Mouse (Mus musculus) kidney, adult 2 months (tissue): ENCODE data around the gene Oaz2. TPM values are rescaled to one million over a fixed set of nuclear protein-coding genes. Genes with fewer than 3 reads are reported as not detected.

Experiments used
- DNase-seq: peaks from one replicate; pipeline ENCODE4 v3.0.0; 2021
- H3K27ac ChIP-seq: fragments of 200-500 bp; 2 replicates; pipeline ENCODE4 v1.5.1; 2012; ENCODE audit warnings: low read depth, low read length, control low read depth, inconsistent platforms; ENCODE audit not compliant: insufficient read depth
- H3K27me3 ChIP-seq: fragments of 200-500 bp; replicated peaks from 2 replicates; pipeline ENCODE4 v1.6.1; 2012; ENCODE audit warnings: mild to moderate bottlenecking, moderate library complexity, low read length, inconsistent platforms; ENCODE audit not compliant: control insufficient read depth, insufficient read depth
- H3K36me3 ChIP-seq: fragments of 200-500 bp; 2 replicates; pipeline ENCODE4 v1.6.1; 2012; ENCODE audit warnings: mild to moderate bottlenecking, moderate library complexity, low read length, inconsistent platforms; ENCODE audit not compliant: control insufficient read depth, insufficient read depth
- H3K4me1 ChIP-seq: fragments of 200-500 bp; 2 replicates; pipeline ENCODE4 v1.6.1; 2011; ENCODE audit warnings: low read length; ENCODE audit not compliant: control insufficient read depth, insufficient read depth
- H3K4me3 ChIP-seq: fragments of 200-500 bp; 2 replicates; pipeline ENCODE4 v1.5.1; 2011; ENCODE audit warnings: mild to moderate bottlenecking, low read depth, low read length, control low read depth; ENCODE audit not compliant: insufficient read depth
- CTCF ChIP-seq: fragments of 200-500 bp; conservative IDR thresholded peaks from 2 replicates; pipeline ENCODE4 v1.5.1; 2011; ENCODE audit warnings: low read depth, mild to moderate bottlenecking, control low read depth, low read length, moderate library complexity, mixed read lengths; ENCODE audit not compliant: insufficient read depth, insufficient read length
- POLR2A ChIP-seq: fragments of 200-500 bp; IDR thresholded peaks from one replicate; pipeline ENCODE4 v1.6.1; 2011; ENCODE audit warnings: low read depth, low read length, control low read depth
- WGBS: fragments of 180-500 bp; shearing (Covaris S2); methylation state at CpG from one replicate; pipeline ENCODE4 v1.1.7; 2018; 5-methylcytosine and 5-hydroxymethylcytosine counted together
- polyA plus RNA-seq: library from polyadenylated mRNA; depleted of rRNA; stranded (reverse); fragments of >200 nt; gene quantifications from 2 replicates; pipeline ENCODE4 v1.2.3, GENCODE M21; 2012

The Oaz2 gene
- polyA plus RNA-seq, 1 experiment: 139 TPM

DNA sequence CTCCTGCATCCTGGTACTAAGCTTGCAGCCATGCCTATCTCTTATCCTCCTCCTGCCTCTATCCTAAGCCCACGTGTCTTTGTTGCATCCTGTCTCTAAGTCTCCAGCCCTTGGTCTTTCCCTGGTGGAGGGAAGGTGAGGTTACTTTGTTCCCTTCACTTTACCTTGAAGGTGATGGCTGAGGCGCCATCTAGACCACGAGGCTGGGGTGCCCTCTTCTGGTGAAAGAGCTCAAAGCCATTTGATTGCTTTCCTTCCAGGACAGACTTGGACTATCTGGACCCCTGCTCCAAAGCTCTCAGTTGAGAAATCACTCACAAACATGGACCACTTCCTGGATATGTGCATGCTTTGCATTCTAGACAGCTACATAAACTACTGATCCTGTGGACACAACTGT, 3.6 kb upstream of the Oaz2 start:
- TF ChIP-seq CTCF: peak; percentile 95
- TF ChIP-seq POLR2A: no peak
- Histone ChIP-seq H3K36me3 (no peaks in the 10 kb centered on the region), H3K27ac (no peak overlapping the region), H3K27me3 (no peaks in the 10 kb centered on the region), H3K4me1 (peaks cover 3% of the 10 kb centered on the region; the same call in 1 of the 2 replicates), H3K4me3 (no peak overlapping the region)
- 4% methylated on average over 3 of the region's 3 CpGs for WGBS
- peak; percentile 80 for DNase-seq

DNA sequence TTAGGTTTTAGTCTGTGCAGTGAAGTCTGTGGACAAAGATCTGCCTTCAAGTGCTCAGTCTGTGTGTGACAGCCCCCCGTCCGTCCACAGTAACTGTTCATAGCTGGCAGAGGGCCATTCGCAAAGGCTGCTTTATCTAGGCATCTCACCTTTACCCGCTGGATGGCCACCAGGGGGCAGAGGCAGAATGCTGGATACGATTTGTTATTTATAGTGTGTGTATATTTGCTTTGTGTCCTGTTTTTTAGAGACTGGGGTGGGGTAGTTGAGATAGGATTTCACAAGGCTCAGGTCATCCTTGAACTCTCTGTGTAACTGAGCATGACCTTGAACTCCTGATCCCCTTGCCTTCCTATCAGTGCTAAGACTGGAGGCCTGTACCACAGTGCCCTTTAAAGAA, 1.8 kb upstream of the Oaz2 start:
- no peak overlapping the region for H3K27ac ChIP-seq
- no peaks in the 10 kb centered on the region for H3K36me3 ChIP-seq
- 4% methylated on average over 5 of the region's 5 CpGs for WGBS
- TF ChIP-seq POLR2A: no peak
- TF ChIP-seq CTCF: peak; percentile 81
- no peak overlapping the region for H3K4me3 ChIP-seq
- H3K4me1 ChIP-seq: no peaks in the 10 kb centered on the region; the same call in 1 of the 2 replicates
- DNase-seq: peak; percentile 85
- no peaks in the 10 kb centered on the region for H3K27me3 ChIP-seq

GRCm38 (mm10) chr9:65671431-65671931, 3.7 kb downstream of the Oaz2 start:
- peak; percentile 98 for DNase-seq
- no peak overlapping the region for H3K4me3 ChIP-seq
- H3K27me3 ChIP-seq: no peaks in the 10 kb centered on the region

GRCm38 (mm10) chr9:65672996-65673395, 5.2 kb downstream of the Oaz2 start:
- H3K4me3 ChIP-seq: no peak overlapping the region
- peak; percentile 75 for DNase-seq
- peak overlapping the region; percentile 62 for H3K27ac ChIP-seq
- H3K36me3 ChIP-seq: no peaks in the 10 kb centered on the region
- H3K4me1 ChIP-seq: peaks cover 18% of the 10 kb centered on the region; the same call in 1 of the 2 replicates
- WGBS: 32% methylated on average over 11 of the region's 11 CpGs
- H3K27me3 ChIP-seq: no peaks in the 10 kb centered on the region
- TF ChIP-seq CTCF (no peak), POLR2A (no peak)

More at GRCm38 (mm10) chr9:65671431-65671931, 3.7 kb downstream of the Oaz2 start:
- TF ChIP-seq POLR2A: no peak
- TF ChIP-seq CTCF: no peak
- Histone ChIP-seq H3K27ac (peak overlapping the region; percentile 74), H3K4me1 (peaks cover 18% of the 10 kb centered on the region; the same call in 1 of the 2 replicates), H3K36me3 (no peaks in the 10 kb centered on the region)
- WGBS: 16% methylated on average over 9 of the region's 9 CpGs

DNA sequence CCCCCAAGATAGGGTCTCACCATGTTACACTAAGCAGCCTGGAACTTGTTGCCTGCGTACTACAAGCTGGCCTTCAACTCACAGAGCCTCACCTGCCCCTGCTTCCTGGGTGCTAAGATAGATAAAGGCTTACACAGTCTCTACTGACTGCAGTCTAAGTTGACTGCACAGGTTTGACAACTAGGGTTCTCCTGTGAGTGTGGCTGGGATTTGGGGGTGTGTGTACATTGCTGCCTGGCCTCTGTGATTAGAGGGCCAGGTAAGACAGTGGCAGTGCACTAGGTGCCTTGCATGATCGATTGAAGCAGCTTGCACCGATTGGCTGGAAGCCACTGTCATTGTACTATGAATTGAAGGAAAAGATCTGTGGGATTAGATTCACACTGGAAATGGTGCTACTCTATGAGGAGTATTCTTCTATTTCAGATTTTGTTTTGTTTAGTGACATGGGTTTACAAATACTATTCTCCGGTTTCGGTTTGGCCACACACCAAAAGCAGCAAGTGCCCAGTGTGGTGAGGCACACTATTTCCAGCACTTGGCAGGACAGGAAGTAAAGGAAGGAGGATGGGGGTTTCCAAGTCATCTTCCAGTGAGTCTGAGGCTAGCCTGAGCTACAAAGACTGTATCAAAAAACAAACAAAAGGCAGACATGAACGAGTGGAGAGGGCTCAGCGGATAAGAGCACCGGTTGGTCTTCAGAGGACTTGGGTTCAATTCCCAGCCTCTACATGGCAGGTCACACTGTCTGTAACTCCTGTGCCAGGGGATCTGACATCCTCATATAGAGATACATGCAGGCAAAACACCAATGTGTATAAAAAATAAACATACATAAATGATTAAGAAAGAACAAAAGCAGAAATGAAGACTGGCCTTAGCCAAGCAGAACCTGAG, 7.9 kb downstream of the Oaz2 start:
- 41% methylated on average over 8 of the region's 8 CpGs for WGBS
- no peaks in the 10 kb centered on the region for H3K27me3 ChIP-seq
- H3K36me3 ChIP-seq: no peaks in the 10 kb centered on the region
- no peak for TF ChIP-seq CTCF
- TF ChIP-seq POLR2A: no peak
- peak overlapping the region; percentile 70 for H3K27ac ChIP-seq
- DNase-seq: peak; percentile 50
- H3K4me3 ChIP-seq: peak overlapping the region; percentile 57
- H3K4me1 ChIP-seq: peaks cover 37% of the 10 kb centered on the region

DNA sequence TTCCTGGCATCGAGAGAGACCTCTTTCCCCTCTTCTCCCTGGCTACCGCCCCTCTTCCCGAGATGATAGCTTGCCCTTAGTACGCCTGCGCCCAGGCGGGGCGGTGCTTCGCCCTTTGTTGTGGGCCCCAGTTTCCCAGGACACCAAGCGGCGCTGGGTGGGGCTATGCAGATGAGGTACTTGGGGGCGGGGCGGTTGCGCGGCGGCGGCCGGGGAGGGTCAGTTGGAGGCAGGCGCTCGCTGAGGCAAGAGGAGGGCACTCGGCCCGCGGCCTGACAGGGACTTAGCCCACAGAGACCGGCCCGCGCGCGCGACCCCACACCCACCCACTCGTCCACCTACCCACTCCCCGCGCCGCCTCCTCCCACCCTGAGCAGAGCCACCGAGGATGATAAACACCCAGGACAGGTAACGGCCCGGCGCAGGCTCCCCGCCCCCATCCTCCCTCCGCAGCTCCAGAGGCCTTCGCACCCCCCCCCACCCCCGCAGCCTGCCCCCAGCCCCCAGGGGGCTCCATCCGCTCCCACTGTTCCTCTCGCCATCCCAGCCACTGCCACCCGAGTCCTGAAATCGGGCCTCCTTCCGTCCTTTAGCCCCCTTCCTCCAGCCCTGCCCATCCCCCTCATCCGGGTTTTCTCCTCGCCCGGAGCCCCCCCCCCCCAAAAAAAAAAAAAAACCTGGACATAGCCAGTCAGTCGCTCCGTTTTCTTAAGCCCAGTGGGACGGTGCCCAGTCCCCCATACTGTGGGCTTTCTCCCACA, 8.7 kb downstream of the Oaz2 start:
- Histone ChIP-seq H3K36me3 (no peaks in the 10 kb centered on the region), H3K4me3 (peak overlapping the region; percentile 88), H3K27me3 (no peaks in the 10 kb centered on the region), H3K4me1 (peaks cover 37% of the 10 kb centered on the region), H3K27ac (peak overlapping the region; percentile 77)
- DNase-seq: peak; percentile 98
- WGBS: under 1% methylated on average over 50 of the region's 51 CpGs
- TF ChIP-seq CTCF (no peak), POLR2A (peak; percentile 40)
